Mouse (Mus musculus) megakaryocyte, embryonic 14.5 days (primary cell): ENCODE data around the gene Hnrnpr.

Source experiments
- FLI1 ChIP-seq: IDR thresholded peaks from 2 replicates; pipeline ENCODE4 v1.6.1; 2012; ENCODE audit warnings: low read length, inconsistent platforms, mixed read lengths
- GATA1 ChIP-seq: IDR thresholded peaks from 3 replicates; pipeline ENCODE4 v1.6.1; 2012; ENCODE audit warnings: mixed read lengths, low read length, inconsistent platforms, borderline replicate concordance

GRCm38 (mm10) chr4:136407831-136408230 lies 97.1 kb downstream of the Hnrnpr start:
- TF ChIP-seq GATA1: no peak
- TF ChIP-seq FLI1: no peak
